In genomic region chr15:83042655-83043361, GRCm38 (mm10) we compare ENCODE assay signal across 8 mouse cellular contexts. TPM values are rescaled to one million over a fixed set of nuclear protein-coding genes. Genes with fewer than 3 reads are reported as not detected.
DNase-seq lines count a peak whose midpoint lies in the region; ATAC-seq and TF ChIP-seq lines count a peak whose summit lies in the region.

No protein-coding gene starts in this region.

- peaks cover 13% of the 10 kb centered on the region; the same call in 1 of the 2 replicates for H3K4me1 ChIP-seq in intestine, postnatal 0 days (replicated peaks; ENCODE audit: control insufficient read depth, insufficient read depth, low read length)
- H3K4me1 ChIP-seq in neural tube, embryonic 15.5 days = peaks cover 28% of the 10 kb centered on the region

- no peak for ATAC-seq in intestine, postnatal 0 days
- ATAC-seq in neural tube, embryonic 15.5 days (ENCODE audit: low FRiP score) = peak; percentile 35; the same call in 1 of the 2 replicates

- H3K9ac ChIP-seq in intestine, postnatal 0 days (ENCODE audit: low read depth, low read length) = no peak overlapping the region
- H3K9ac ChIP-seq in neural tube, embryonic 15.5 days (replicated peaks) = 0 out of 2 replicates have a peak overlapping the region, but pooled peaks have one; percentile 26

- H3K27me3 ChIP-seq in intestine, postnatal 0 days (replicated peaks; ENCODE audit: control insufficient read depth, insufficient read depth, low read length) = no peaks in the 10 kb centered on the region
- no peaks in the 10 kb centered on the region; the same call in 1 of the 2 replicates for H3K27me3 ChIP-seq in neural tube, embryonic 15.5 days (replicated peaks)

- WGBS in intestine, postnatal 0 days = 24% methylated on average over 6 of the region's 6 CpGs
- 12% methylated on average over 6 of the region's 6 CpGs for WGBS in neural tube, embryonic 15.5 days

- no peaks in the 10 kb centered on the region for H3K36me3 ChIP-seq in intestine, postnatal 0 days (ENCODE audit: control insufficient read depth, insufficient read depth)
- no peaks in the 10 kb centered on the region for H3K36me3 ChIP-seq in neural tube, embryonic 15.5 days

- intact Hi-C loops in left cerebral cortex, postnatal 10 days (cut with DNase I) = no loop called here

- H3K4me3 ChIP-seq in intestine, postnatal 0 days (ENCODE audit: low read depth, low read length) = no peak overlapping the region
- H3K4me3 ChIP-seq in neural tube, embryonic 15.5 days (replicated peaks) = no peak overlapping the region

- peak overlapping the region; percentile 54 for H3K27ac ChIP-seq in intestine, postnatal 0 days (ENCODE audit: low read depth, low read length)
- H3K27ac ChIP-seq in neural tube, embryonic 15.5 days (replicated peaks) = peak overlapping the region; percentile 30; the same call in 1 of the 2 replicates

- DNase-seq in left cerebral cortex, postnatal 10 days (ENCODE audit: extremely low spot score in 1 of 2, low spot score in 2 of 2) = peak; percentile 53 to 63
- DNase-seq in left cerebral cortex, adult 18-20 months (ENCODE audit: low spot score in 2 of 2) = no peak
- DNase-seq in embryo, embryonic 10.5 days (ENCODE audit: low spot score) = peak; percentile 70
- no peak for DNase-seq in adrenal gland, adult 2 months
- DNase-seq in adrenal gland, adult 8-10 months = no peak
- no peak for DNase-seq in gastrocnemius, adult 18-20 months (ENCODE audit: low spot score)

- TF ChIP-seq CTCF in intestine, postnatal 0 days (IDR thresholded peaks at IDR 0.05; ENCODE audit: low read depth) = no peak

- no peaks in the 10 kb centered on the region for H3K9me3 ChIP-seq in intestine, postnatal 0 days (ENCODE audit: control insufficient read depth)
- H3K9me3 ChIP-seq in neural tube, embryonic 15.5 days (replicated peaks) = no peaks in the 10 kb centered on the region

- no peak overlapping the region for H3K4me2 ChIP-seq in intestine, postnatal 0 days (replicated peaks; ENCODE audit: low read depth)
- H3K4me2 ChIP-seq in neural tube, embryonic 15.5 days = peak overlapping the region; percentile 41

RNA-seq across cellular contexts. Expression of gene Nfam1, which starts 9.7 kb away (rescaled TPM):
- total RNA-seq in left cerebral cortex, postnatal 10 days (2021) = 1 to 10 TPM; 2.6 to 2.7 TPM
- total RNA-seq in left cerebral cortex, adult 18-20 months (2021) = 1 to 10 TPM; 2.4 to 2.6 TPM
- 1.1 and 1.2 TPM in 2 replicates for polyA plus RNA-seq in intestine, postnatal 0 days (2015; fragmentation: Nextera tagmentation; extraction: Ambion mirVana)
- polyA plus RNA-seq in neural tube, embryonic 15.5 days (2015; fragmentation: Nextera tagmentation; extraction: Ambion mirVana) = 1.7 and 2.5 TPM in 2 replicates
- 1 to 10 TPM; 3.6 to 3.8 TPM for total RNA-seq in adrenal gland, adult 2 months (2021)
- polyA plus RNA-seq in adrenal gland, adult 2 months (2012; rRNA removed) = 2.2 and 2.9 TPM in 2 replicates
- 1 to 10 TPM; 2.5 to 4.6 (median 3.8) TPM for total RNA-seq in adrenal gland, adult 8-10 months (2022)
- total RNA-seq in gastrocnemius, adult 18-20 months (2021) = under 1 TPM; 0.66 to 0.78 TPM

RNA-seq across cellular contexts. Expression of gene Serhl, which starts 46.5 kb away (rescaled TPM):
- 10 to 100 TPM in 1 of 2 experiments, 1 to 10 TPM in 1; 6.6 to 10.2 TPM for total RNA-seq in left cerebral cortex, postnatal 10 days (2021)
- 1 to 10 TPM; 9.0 to 9.4 TPM for total RNA-seq in left cerebral cortex, adult 18-20 months (2021)
- polyA plus RNA-seq in intestine, postnatal 0 days (2015; fragmentation: Nextera tagmentation; extraction: Ambion mirVana) = 58.5 and 65.6 TPM in 2 replicates
- polyA plus RNA-seq in neural tube, embryonic 15.5 days (2015; fragmentation: Nextera tagmentation; extraction: Ambion mirVana) = 30.9 and 42.9 TPM in 2 replicates
- 10 to 100 TPM; 40.0 to 48.8 TPM for total RNA-seq in adrenal gland, adult 2 months (2021)
- polyA plus RNA-seq in adrenal gland, adult 2 months (2012; rRNA removed) = 60.8 and 83.2 TPM in 2 replicates
- 10 to 100 TPM; 42.1 to 73.7 (median 60.6) TPM for total RNA-seq in adrenal gland, adult 8-10 months (2022)
- total RNA-seq in gastrocnemius, adult 18-20 months (2021) = 10 to 100 TPM; 26.9 to 33.9 TPM

RNA-seq across cellular contexts. Expression of gene Tcf20, which starts 55.1 kb away (rescaled TPM):
- total RNA-seq in left cerebral cortex, postnatal 10 days (2021) = 100 to 1,000 TPM; 123 to 128 TPM
- total RNA-seq in left cerebral cortex, adult 18-20 months (2021) = 100 to 1,000 TPM; 233 to 245 TPM
- polyA plus RNA-seq in intestine, postnatal 0 days (2015; fragmentation: Nextera tagmentation; extraction: Ambion mirVana) = 3.9 and 4.1 TPM in 2 replicates
- polyA plus RNA-seq in neural tube, embryonic 15.5 days (2015; fragmentation: Nextera tagmentation; extraction: Ambion mirVana) = 11.2 and 11.5 TPM in 2 replicates
- 100 to 1,000 TPM in 1 of 2 experiments, 10 to 100 TPM in 1; 80.6 to 103 TPM for total RNA-seq in adrenal gland, adult 2 months (2021)
- polyA plus RNA-seq in adrenal gland, adult 2 months (2012; rRNA removed) = 13.9 and 27.7 TPM in 2 replicates
- 100 to 1,000 TPM; 102 to 109 (median 106) TPM for total RNA-seq in adrenal gland, adult 8-10 months (2022)
- total RNA-seq in gastrocnemius, adult 18-20 months (2021) = 10 to 100 TPM; 33.2 to 36.0 TPM

Comparison
In these comparisons a context has a peak if more than half of its experiments do, and no peak if none do; other contexts are left out.
1. DNase-seq: peak in left cerebral cortex, postnatal 10 days (2 of 2) and embryo, embryonic 10.5 days (single experiment); none in left cerebral cortex, adult 18-20 months (0 of 2), adrenal gland, adult 2 months (single experiment), adrenal gland, adult 8-10 months (single experiment) and gastrocnemius, adult 18-20 months (single experiment).